Mouse (Mus musculus) E14TG2a.4 (cell line): ENCODE results near the gene Sc5d.

Experiments
- H3K27me3 ChIP-seq: 2 replicates; pipeline ENCODE4 v1.6.1; 2014; ENCODE audit warnings: low read length, control low read depth; ENCODE audit not compliant: insufficient read depth
- H3K36me3 ChIP-seq: 2 replicates; pipeline ENCODE4 v1.6.1; 2014; ENCODE audit warnings: low read length, control low read depth; ENCODE audit not compliant: insufficient read depth
- H3K4me1 ChIP-seq: replicated peaks from 2 replicates; pipeline ENCODE4 v1.6.1; 2014; ENCODE audit warnings: low read depth, low read length, control low read depth
- H3K4me3 ChIP-seq: replicated peaks from 2 replicates; pipeline ENCODE4 v1.5.1; 2014; ENCODE audit warnings: mild to moderate bottlenecking, low read length
- H3K9me3 ChIP-seq: 2 replicates; pipeline ENCODE4 v1.6.1; 2014; ENCODE audit warnings: low read length, control low read depth
- CTCF ChIP-seq: conservative IDR thresholded peaks from 2 replicates; pipeline ENCODE4 v1.5.1; 2014; ENCODE audit warnings: low read length
- NANOG ChIP-seq: IDR thresholded peaks from 2 replicates; pipeline ENCODE4 v1.6.1; 2014; ENCODE audit warnings: borderline replicate concordance, low read length, mixed read lengths
- POU5F1 ChIP-seq: IDR thresholded peaks from 2 replicates; pipeline ENCODE4 v1.6.1; 2014; ENCODE audit warnings: low read length, borderline replicate concordance

Sc5d gene

GRCm38 (mm10) chr9:42278046-42278445 lies 14.0 kb upstream of the Sc5d start:
- Histone ChIP-seq H3K9me3 (no peaks in the 10 kb centered on the region), H3K27me3 (no peaks in the 10 kb centered on the region), H3K36me3 (no peaks in the 10 kb centered on the region), H3K4me3 (no peak overlapping the region), H3K4me1 (no peaks in the 10 kb centered on the region)
- no peak for TF ChIP-seq POU5F1
- TF ChIP-seq NANOG = no peak
- TF ChIP-seq CTCF = no peak

- no peaks in the 10 kb centered on the region for H3K4me1 ChIP-seq
- no peaks in the 10 kb centered on the region for H3K36me3 ChIP-seq
- H3K27me3 ChIP-seq = no peaks in the 10 kb centered on the region
- TF ChIP-seq POU5F1 = no peak
- no peak for TF ChIP-seq NANOG
- TF ChIP-seq CTCF = no peak
- no peaks in the 10 kb centered on the region for H3K9me3 ChIP-seq
- no peak overlapping the region for H3K4me3 ChIP-seq
Observed at GRCm38 (mm10) chr9:42277606-42278005, 13.6 kb upstream of the Sc5d start.

GRCm38 (mm10) chr9:42277162-42277561 lies 13.1 kb upstream of the Sc5d start:
- Histone ChIP-seq H3K4me3 (no peak overlapping the region), H3K27me3 (no peaks in the 10 kb centered on the region), H3K4me1 (no peaks in the 10 kb centered on the region), H3K9me3 (no peaks in the 10 kb centered on the region), H3K36me3 (no peaks in the 10 kb centered on the region)
- TF ChIP-seq POU5F1 (no peak), CTCF (no peak), NANOG (no peak)

GRCm38 (mm10) chr9:42275761-42276145 lies 11.7 kb upstream of the Sc5d start:
- Histone ChIP-seq H3K4me3 (no peak overlapping the region), H3K27me3 (no peaks in the 10 kb centered on the region), H3K4me1 (no peaks in the 10 kb centered on the region), H3K9me3 (no peaks in the 10 kb centered on the region), H3K36me3 (no peaks in the 10 kb centered on the region)
- TF ChIP-seq NANOG = no peak
- no peak for TF ChIP-seq POU5F1
- no peak for TF ChIP-seq CTCF

- no peaks in the 10 kb centered on the region for H3K9me3 ChIP-seq
- no peak overlapping the region for H3K4me3 ChIP-seq
- TF ChIP-seq POU5F1 (no peak), CTCF (peak; percentile 38)
- no peaks in the 10 kb centered on the region for H3K27me3 ChIP-seq
- no peaks in the 10 kb centered on the region for H3K36me3 ChIP-seq
- H3K4me1 ChIP-seq = no peaks in the 10 kb centered on the region
Observed at GRCm38 (mm10) chr9:42275027-42275760, 11.1 kb upstream of the Sc5d start.

- no peaks in the 10 kb centered on the region for H3K36me3 ChIP-seq
- no peak overlapping the region for H3K4me3 ChIP-seq
- no peaks in the 10 kb centered on the region for H3K9me3 ChIP-seq
- H3K27me3 ChIP-seq = 0 out of 2 replicates have a peak, but pooled peaks cover 2% of the 10 kb centered on the region
- no peaks in the 10 kb centered on the region for H3K4me1 ChIP-seq
- TF ChIP-seq POU5F1 (no peak), NANOG (no peak), CTCF (no peak)
Observed at GRCm38 (mm10) chr9:42273682-42274296, 9.7 kb upstream of the Sc5d start.

- TF ChIP-seq CTCF = no peak
- TF ChIP-seq POU5F1 = no peak
- no peak for TF ChIP-seq NANOG
- H3K9me3 ChIP-seq = no peaks in the 10 kb centered on the region
- H3K4me1 ChIP-seq = no peaks in the 10 kb centered on the region
- no peaks in the 10 kb centered on the region for H3K36me3 ChIP-seq
- no peak overlapping the region for H3K4me3 ChIP-seq
- 0 out of 2 replicates have a peak, but pooled peaks cover 2% of the 10 kb centered on the region for H3K27me3 ChIP-seq
Observed at GRCm38 (mm10) chr9:42273174-42273573, 9.1 kb upstream of the Sc5d start.

GRCm38 (mm10) chr9:42272690-42273089 lies 8.6 kb upstream of the Sc5d start:
- H3K36me3 ChIP-seq = no peaks in the 10 kb centered on the region
- no peaks in the 10 kb centered on the region for H3K9me3 ChIP-seq
- H3K4me3 ChIP-seq = no peak overlapping the region
- 0 out of 2 replicates have a peak, but pooled peaks cover 2% of the 10 kb centered on the region for H3K27me3 ChIP-seq
- no peaks in the 10 kb centered on the region for H3K4me1 ChIP-seq
- TF ChIP-seq POU5F1 = no peak
- no peak for TF ChIP-seq NANOG
- no peak for TF ChIP-seq CTCF

GRCm38 (mm10) chr9:42271456-42271855 lies 7.4 kb upstream of the Sc5d start:
- no peaks in the 10 kb centered on the region for H3K4me1 ChIP-seq
- no peaks in the 10 kb centered on the region for H3K9me3 ChIP-seq
- H3K4me3 ChIP-seq = no peak overlapping the region
- H3K36me3 ChIP-seq = no peaks in the 10 kb centered on the region
- TF ChIP-seq NANOG (no peak), POU5F1 (no peak), CTCF (no peak)
- 0 out of 2 replicates have a peak, but pooled peaks cover 2% of the 10 kb centered on the region for H3K27me3 ChIP-seq
